Mouse (Mus musculus) kidney, postnatal 0 days (tissue): ENCODE measurements at regions not wholly inside any gene's neighbourhood (a gene's known extent, or its start where the extent isn't known, plus 50 kb on each side); places are given as distances from the start of the nearest gene placed in this dataset.

ENCODE experiments used
- ATAC-seq: fragments of 200-750 bp; cut with Nextera tagmentation; replicated peaks from 2 replicates; pipeline ENCODE4 v1.8.0; 2017; ENCODE audit warnings: low read depth, moderate number of reproducible peaks, moderate TSS enrichment, moderate library complexity; ENCODE audit not compliant: low FRiP score
- DNase-seq: peaks from one replicate; pipeline ENCODE4 v3.0.0-alpha.2; 2016; ENCODE audit warnings: low spot score
- H3K27ac ChIP-seq: fragments of 300-500 bp; sonication (generic); 2 replicates; pipeline ENCODE4 v1.5.1; 2014; ENCODE audit warnings: mild to moderate bottlenecking
- H3K27me3 ChIP-seq: fragments of 300-500 bp; sonication (generic); 2 replicates; pipeline ENCODE4 v1.6.1; 2014; ENCODE audit warnings: low read length, mixed read lengths; ENCODE audit not compliant: insufficient read depth
- H3K36me3 ChIP-seq: fragments of 300-500 bp; sonication (generic); 2 replicates; pipeline ENCODE4 v1.6.1; 2014; ENCODE audit warnings: low read length, mixed read lengths; ENCODE audit not compliant: insufficient read depth
- H3K4me1 ChIP-seq: fragments of 300-500 bp; sonication (generic); replicated peaks from 2 replicates; pipeline ENCODE4 v1.6.1; 2014; ENCODE audit warnings: antibody characterized with exemption, low read length, mixed read lengths; ENCODE audit not compliant: insufficient read depth
- H3K4me2 ChIP-seq: fragments of 300-500 bp; sonication (generic); 2 replicates; pipeline ENCODE4 v1.6.1; 2014; ENCODE audit warnings: mild to moderate bottlenecking, low read length, moderate library complexity, mixed read lengths
- H3K4me3 ChIP-seq: fragments of 300-500 bp; sonication (generic); replicated peaks from 2 replicates; pipeline ENCODE4 v1.5.1; 2014; ENCODE audit warnings: low read depth, low read length
- H3K9ac ChIP-seq: fragments of 300-500 bp; sonication (generic); 2 replicates; pipeline ENCODE4 v1.6.1; 2014; ENCODE audit warnings: low read depth, low read length
- H3K9me3 ChIP-seq: fragments of 300-500 bp; sonication (generic); replicated peaks from 2 replicates; pipeline ENCODE4 v1.6.1; 2016; ENCODE audit warnings: low read length, inconsistent platforms, mixed read lengths
- CTCF ChIP-seq: IDR thresholded peaks from 2 replicates; pipeline ENCODE4 v1.5.1; 2016; ENCODE audit warnings: antibody characterized with exemption, low read depth, mild to moderate bottlenecking, moderate library complexity
- WGBS: fragments of 180-500 bp; shearing (Covaris S2); extraction: QIAGEN DNeasy Blood & Tissue Kit; methylation state at CpG from one replicate; pipeline ENCODE4 v1.1.7; 2014; 5-methylcytosine and 5-hydroxymethylcytosine counted together

DNA sequence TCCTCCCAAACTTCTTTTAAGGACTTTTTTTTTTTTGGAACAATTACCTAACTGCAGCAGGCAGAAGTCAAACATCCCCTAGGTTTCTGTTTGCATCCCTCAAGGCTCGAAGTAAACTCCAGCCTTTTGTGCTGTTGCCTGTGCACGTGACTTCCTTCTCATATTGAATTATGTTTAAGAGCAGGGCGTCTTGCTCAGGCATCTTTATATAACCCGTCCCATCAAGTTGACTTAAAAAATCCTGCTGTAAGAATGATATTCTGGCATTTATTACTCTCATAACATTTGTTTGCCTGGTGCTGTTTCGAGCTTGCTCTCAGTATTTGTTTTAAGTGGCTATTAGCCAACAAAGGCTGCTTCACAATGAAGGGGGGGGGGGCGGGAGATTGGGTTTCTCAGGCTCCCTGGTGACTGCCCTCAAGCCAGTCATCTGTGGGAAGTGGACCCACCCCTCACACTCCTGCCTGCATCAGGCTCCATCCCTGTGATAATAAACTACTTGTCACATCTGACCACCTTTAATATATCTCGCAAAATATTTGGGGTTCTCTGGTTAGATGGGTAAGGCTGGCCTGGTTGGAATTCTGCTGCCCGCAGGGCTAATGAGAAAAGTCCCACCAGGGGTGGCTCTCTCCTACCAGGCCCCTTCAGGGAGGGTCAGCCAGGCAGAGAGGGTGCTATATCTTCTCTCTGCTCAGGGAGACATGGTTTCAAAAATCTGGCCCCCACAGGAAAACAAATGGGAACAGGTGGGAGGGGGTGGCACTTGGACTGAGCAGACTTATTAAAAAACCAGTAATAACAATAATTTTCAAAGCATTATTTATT lies 277.1 kb upstream of the Atp5g3 start:
- H3K4me1 ChIP-seq, result no peaks in the 10 kb centered on the region; the same call in 1 of the 2 replicates
- ATAC-seq, result no peak; the same call in 1 of the 2 replicates
- DNase-seq, result peak; percentile 79
- H3K36me3 ChIP-seq, result no peaks in the 10 kb centered on the region
- no peak overlapping the region for H3K9ac ChIP-seq
- H3K4me2 ChIP-seq, result no peak overlapping the region
- H3K27ac ChIP-seq, result no peak overlapping the region
- H3K4me3 ChIP-seq, result no peak overlapping the region
- no peak for TF ChIP-seq CTCF
- 11% methylated on average over 8 of the region's 8 CpGs for WGBS
- H3K9me3 ChIP-seq, result no peaks in the 10 kb centered on the region
- H3K27me3 ChIP-seq, result no peaks in the 10 kb centered on the region

DNA sequence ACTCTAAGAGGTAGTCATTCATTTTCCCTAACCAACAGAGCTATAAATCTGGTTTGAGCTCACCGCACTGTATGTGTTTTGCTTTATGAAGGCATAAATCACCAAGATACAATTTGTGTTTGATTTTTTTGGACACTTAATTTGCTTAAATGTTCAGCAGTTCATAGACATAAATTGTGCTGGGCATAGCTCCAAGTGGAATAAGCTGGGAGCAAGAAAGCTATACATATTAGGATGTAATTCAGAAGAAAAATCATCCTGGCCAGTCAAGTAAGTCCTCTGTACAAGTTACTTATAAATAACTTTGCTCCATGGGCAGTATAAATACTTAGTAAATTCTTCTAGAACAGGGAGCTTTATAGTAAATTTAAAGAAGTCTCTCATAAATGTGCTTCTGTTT lies 267.0 kb upstream of the Atp5g3 start:
- H3K27me3 ChIP-seq, result no peaks in the 10 kb centered on the region
- H3K27ac ChIP-seq, result no peak overlapping the region
- no peak overlapping the region for H3K9ac ChIP-seq
- ATAC-seq (no peak), DNase-seq (peak; percentile 70)
- no peak for TF ChIP-seq CTCF
- H3K36me3 ChIP-seq, result no peaks in the 10 kb centered on the region
- 60% methylated on average over 1 of the region's 1 CpGs for WGBS
- H3K4me3 ChIP-seq, result no peak overlapping the region
- no peak overlapping the region for H3K4me2 ChIP-seq
- H3K4me1 ChIP-seq, result no peaks in the 10 kb centered on the region
- H3K9me3 ChIP-seq, result no peaks in the 10 kb centered on the region

DNA sequence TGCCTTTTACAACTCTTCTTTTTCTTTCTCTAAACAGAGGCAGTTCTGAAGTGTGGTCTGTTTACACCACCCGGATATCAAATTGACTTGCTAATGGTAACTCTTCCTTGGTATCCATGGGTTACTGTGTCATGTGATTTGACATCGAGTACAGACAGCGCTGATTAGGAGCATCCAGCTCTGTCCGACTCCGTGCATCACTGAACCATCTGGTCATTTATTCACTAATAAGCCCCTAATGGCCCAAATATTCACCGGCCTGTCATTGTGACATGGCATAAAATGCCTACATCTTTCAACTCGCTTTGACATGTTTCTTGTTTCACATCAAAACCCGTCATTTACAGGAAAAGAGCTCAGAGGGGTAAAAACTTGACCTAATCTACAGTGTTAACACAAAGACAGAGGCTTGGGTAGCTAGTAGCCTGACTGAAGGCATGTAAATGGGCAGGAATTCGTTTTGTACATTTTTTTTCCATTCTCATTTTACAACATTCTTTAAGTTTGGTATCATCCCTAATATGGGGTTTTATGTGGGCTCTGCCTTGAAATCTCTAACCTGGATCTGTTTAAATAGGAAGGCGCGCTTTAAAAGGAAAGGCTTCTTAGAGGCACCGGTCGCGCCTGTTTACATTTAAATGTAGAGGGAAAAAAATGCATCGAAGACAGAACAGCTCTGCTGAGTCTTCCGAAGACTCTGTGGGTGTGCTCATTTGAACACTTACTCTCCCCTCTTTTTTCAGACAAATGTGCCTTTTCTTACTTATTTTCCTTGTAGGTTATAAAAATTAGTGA lies 257.8 kb upstream of the Atp5g3 start:
- TF ChIP-seq CTCF, result no peak
- DNase-seq, result no peak
- no peaks in the 10 kb centered on the region for H3K9me3 ChIP-seq
- ATAC-seq, result no peak
- H3K36me3 ChIP-seq, result no peaks in the 10 kb centered on the region
- whole genome bisulfite sequencing, result 61% methylated on average over 16 of the region's 16 CpGs
- H3K27ac ChIP-seq, result no peak overlapping the region
- H3K4me1 ChIP-seq, result no peaks in the 10 kb centered on the region
- no peak overlapping the region for H3K4me3 ChIP-seq
- no peak overlapping the region for H3K4me2 ChIP-seq
- H3K9ac ChIP-seq, result no peak overlapping the region
- no peaks in the 10 kb centered on the region for H3K27me3 ChIP-seq

DNA sequence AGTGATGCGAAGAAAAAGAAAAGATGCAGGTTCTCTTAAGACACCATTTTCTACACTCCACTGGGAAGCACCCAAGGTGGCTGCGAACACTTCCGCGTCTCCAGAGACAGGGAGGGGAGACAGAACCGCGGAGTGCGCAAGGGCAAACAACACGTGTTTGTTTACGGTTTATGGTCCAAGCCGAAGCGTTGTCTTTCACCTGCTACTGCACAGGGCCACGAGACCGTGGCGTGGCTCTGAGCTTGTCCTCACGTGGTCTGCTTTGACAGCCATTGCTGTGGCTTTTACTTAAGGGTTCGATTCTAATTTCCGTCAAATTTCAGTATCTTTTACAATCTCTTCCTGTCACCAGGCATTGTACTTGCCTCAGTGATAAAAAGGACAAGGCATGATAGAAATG lies 257.2 kb upstream of the Atp5g3 start:
- no peak for TF ChIP-seq CTCF
- no peaks in the 10 kb centered on the region for H3K36me3 ChIP-seq
- no peak overlapping the region for H3K27ac ChIP-seq
- H3K4me2 ChIP-seq, result no peak overlapping the region
- H3K4me3 ChIP-seq, result no peak overlapping the region
- H3K27me3 ChIP-seq, result no peaks in the 10 kb centered on the region
- H3K9ac ChIP-seq, result no peak overlapping the region
- no peak for ATAC-seq
- WGBS, result 83% methylated on average over 17 of the region's 17 CpGs
- no peaks in the 10 kb centered on the region for H3K4me1 ChIP-seq
- no peak for DNase-seq
- no peaks in the 10 kb centered on the region for H3K9me3 ChIP-seq

DNA sequence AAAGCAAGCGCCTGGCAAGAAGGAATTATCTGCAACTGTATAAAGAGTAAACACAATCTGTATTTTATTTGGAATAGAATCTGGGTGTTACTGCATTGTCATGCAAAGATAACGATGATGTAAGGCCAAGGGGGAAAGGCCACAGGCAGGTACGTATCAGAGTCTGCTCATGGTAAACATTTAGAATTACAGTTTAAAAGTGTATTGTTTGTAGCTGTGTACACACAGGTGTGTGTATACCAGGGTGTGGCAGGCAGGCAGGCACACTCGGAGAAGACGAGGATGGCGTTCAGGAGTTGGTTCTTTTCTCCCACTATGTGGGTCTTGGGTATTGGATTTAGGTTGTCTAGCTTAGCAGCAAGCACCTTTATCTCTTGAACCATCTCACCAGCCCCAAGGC lies 242.9 kb upstream of the Atp5g3 start:
- TF ChIP-seq CTCF, result no peak
- Histone ChIP-seq H3K27ac (no peak overlapping the region), H3K27me3 (no peaks in the 10 kb centered on the region), H3K9me3 (no peaks in the 10 kb centered on the region), H3K4me1 (no peaks in the 10 kb centered on the region; the same call in 1 of the 2 replicates), H3K36me3 (no peaks in the 10 kb centered on the region), H3K9ac (no peak overlapping the region), H3K4me3 (no peak overlapping the region), H3K4me2 (no peak overlapping the region)
- DNase-seq, result no peak
- no peak for ATAC-seq
- WGBS, result 86% methylated on average over 6 of the region's 6 CpGs

DNA sequence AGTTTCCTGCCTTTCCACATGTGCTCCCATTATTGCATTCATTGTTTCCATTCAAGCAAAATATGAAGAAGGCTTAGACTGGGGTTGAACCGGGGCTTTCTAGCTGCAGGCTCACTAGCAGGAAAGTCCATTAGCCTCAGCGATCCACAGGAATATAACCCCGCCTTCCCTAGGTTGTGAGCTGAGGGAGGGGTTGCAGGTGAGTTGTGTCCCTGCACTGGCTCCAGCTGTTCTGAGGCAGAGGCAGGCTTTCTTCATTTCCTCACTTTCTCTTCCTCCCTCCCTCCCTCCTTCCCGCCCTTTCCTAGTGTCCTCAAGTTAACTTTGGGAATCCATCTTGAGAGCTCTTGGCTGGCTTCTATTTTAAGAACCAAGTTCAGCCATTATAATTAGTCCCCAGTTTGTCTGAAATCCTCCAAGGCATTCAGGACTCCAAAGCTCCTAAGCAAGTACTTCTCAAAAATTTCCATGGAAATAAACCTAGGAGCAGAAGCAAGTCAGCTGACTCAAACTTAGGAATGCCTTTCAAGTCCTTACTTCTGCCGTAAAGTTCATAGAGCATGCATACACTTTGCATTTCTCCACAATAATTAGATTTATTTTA lies 242.2 kb upstream of the Atp5g3 start:
- Histone ChIP-seq H3K9me3 (no peaks in the 10 kb centered on the region), H3K4me2 (no peak overlapping the region), H3K9ac (no peak overlapping the region), H3K27me3 (no peaks in the 10 kb centered on the region), H3K4me1 (no peaks in the 10 kb centered on the region; the same call in 1 of the 2 replicates), H3K4me3 (no peak overlapping the region), H3K27ac (no peak overlapping the region), H3K36me3 (no peaks in the 10 kb centered on the region)
- 49% methylated on average over 5 of the region's 5 CpGs for WGBS
- DNase-seq (no peak), ATAC-seq (no peak)
- no peak for TF ChIP-seq CTCF
